Mouse (Mus musculus) hindbrain, embryonic 10.5 days (tissue): ENCODE measurements around the gene Igll1. TPM values are rescaled to one million over a fixed set of nuclear protein-coding genes. Genes with fewer than 3 reads are reported as not detected.
"Not testable (repeated sequence)": the region's sequence is repeated elsewhere in the genome, so short reads cannot be mapped to it uniquely, and the experiment has no call there.

ENCODE experiments used
- DNase-seq: peaks from one replicate; pipeline ENCODE4 v3.0.0-alpha.2; 2017; ENCODE audit warnings: low spot score
- H3K27ac ChIP-seq: fragments of 300-500 bp; sonication (generic); 2 replicates; pipeline ENCODE4 v1.5.1; 2016; ENCODE audit warnings: mild to moderate bottlenecking, moderate library complexity
- H3K27me3 ChIP-seq: fragments of 300-500 bp; sonication (generic); 2 replicates; pipeline ENCODE4 v1.6.1; 2016; ENCODE audit warnings: mild to moderate bottlenecking; ENCODE audit not compliant: poor library complexity, insufficient read depth, severe bottlenecking
- H3K36me3 ChIP-seq: fragments of 300-500 bp; sonication (generic); 2 replicates; pipeline ENCODE4 v1.6.1; 2016; ENCODE audit warnings: mild to moderate bottlenecking, moderate library complexity
- H3K4me1 ChIP-seq: fragments of 300-500 bp; sonication (generic); replicated peaks from 2 replicates; pipeline ENCODE4 v1.6.1; 2016; ENCODE audit warnings: mild to moderate bottlenecking
- H3K4me3 ChIP-seq: fragments of 300-500 bp; sonication (generic); 2 replicates; pipeline ENCODE4 v1.5.1; 2016; ENCODE audit warnings: mild to moderate bottlenecking, moderate library complexity
- H3K9me3 ChIP-seq: fragments of 300-500 bp; sonication (generic); 2 replicates; pipeline ENCODE4 v1.6.1; 2016; ENCODE audit warnings: mild to moderate bottlenecking, moderate library complexity
- WGBS: fragments of 180-500 bp; shearing (Covaris S2); methylation state at CpG from one replicate; pipeline ENCODE4 v1.1.7; 2016; 5-methylcytosine and 5-hydroxymethylcytosine counted together
- polyA plus RNA-seq: library from polyadenylated mRNA; unstranded; fragments of >200 nt; fragmentation: Nextera tagmentation; extraction: Ambion mirVana; gene quantifications from 2 replicates; pipeline ENCODE4 v1.2.1, GENCODE M21; 2016

The Igll1 gene
- polyA plus RNA-seq, 1 experiment from 2014 or later = 0.14 TPM

- H3K4me1 ChIP-seq = peaks cover 14% of the 10 kb centered on the region
- WGBS = under 1% methylated on average over 49 of the region's 49 CpGs
- peaks cover 2% of the 10 kb centered on the region; the same call in 1 of the 2 replicates for H3K9me3 ChIP-seq
- H3K27me3 ChIP-seq = no peaks in the 10 kb centered on the region
- peaks cover 14% of the 10 kb centered on the region for H3K36me3 ChIP-seq
- peak within 1 kb of the TSS; percentile 88 for H3K4me3 ChIP-seq
- peak within 1 kb of the TSS; percentile 96 for H3K27ac ChIP-seq
- DNase-seq = peak; percentile 96
Measured at GRCm38 (mm10) chr16:16870617-16871331, 7.0 kb upstream of the Igll1 start, which contains the start of the genes Top3b and Vpreb1. Gene Top3b, plus strand, starts transcription at chr16:16870736. Gene Vpreb1, minus strand, starts transcription at chr16:16870843.

GRCm38 (mm10) chr16:16870241-16870616, 6.4 kb upstream of the Igll1 start:
- peak overlapping the region; percentile 96 for H3K27ac ChIP-seq
- no peak for DNase-seq
- WGBS = 39% methylated on average over 7 of the region's 7 CpGs

GRCm38 (mm10) chr16:16865696-16866561, 2.1 kb upstream of the Igll1 start:
- Histone ChIP-seq H3K4me1 (no peaks in the 10 kb centered on the region), H3K27ac (no peak overlapping the region), H3K36me3 (no peaks in the 10 kb centered on the region), H3K27me3 (no peaks in the 10 kb centered on the region), H3K9me3 (no peaks in the 10 kb centered on the region), H3K4me3 (no peak overlapping the region)
- no peak for DNase-seq
- 50% methylated on average over 5 of the region's 5 CpGs for WGBS

More at GRCm38 (mm10) chr16:16870241-16870616, 6.4 kb upstream of the Igll1 start:
- Histone ChIP-seq H3K27me3 (no peaks in the 10 kb centered on the region), H3K36me3 (peaks cover 9% of the 10 kb centered on the region), H3K4me3 (peak overlapping the region; percentile 88), H3K4me1 (peaks cover 14% of the 10 kb centered on the region), H3K9me3 (no peaks in the 10 kb centered on the region)

GRCm38 (mm10) chr16:16865217-16865616, 1.4 kb upstream of the Igll1 start:
- Histone ChIP-seq H3K27me3 (no peaks in the 10 kb centered on the region), H3K36me3 (no peaks in the 10 kb centered on the region), H3K4me1 (no peaks in the 10 kb centered on the region), H3K4me3 (no peak overlapping the region), H3K27ac (no peak overlapping the region), H3K9me3 (no peaks in the 10 kb centered on the region)
- DNase-seq = no peak

- Histone ChIP-seq H3K27ac (no peak overlapping the region), H3K4me1 (no peaks in the 10 kb centered on the region), H3K4me3 (no peak overlapping the region), H3K9me3 (no peaks in the 10 kb centered on the region), H3K36me3 (no peaks in the 10 kb centered on the region), H3K27me3 (no peaks in the 10 kb centered on the region)
- 75% methylated on average over 3 of the region's 3 CpGs for WGBS
- no peak for DNase-seq
Measured at GRCm38 (mm10) chr16:16862288-16862687, 1.5 kb downstream of the Igll1 start.

- Histone ChIP-seq H3K4me1 (no peaks in the 10 kb centered on the region), H3K4me3 (no peak overlapping the region), H3K36me3 (no peaks in the 10 kb centered on the region), H3K27me3 (no peaks in the 10 kb centered on the region), H3K27ac (no peak overlapping the region), H3K9me3 (no peaks in the 10 kb centered on the region)
- DNase-seq = no peak
- WGBS = 76% methylated on average over 13 of the region's 13 CpGs
Measured at GRCm38 (mm10) chr16:16856731-16857476, 6.9 kb downstream of the Igll1 start.

DNA sequence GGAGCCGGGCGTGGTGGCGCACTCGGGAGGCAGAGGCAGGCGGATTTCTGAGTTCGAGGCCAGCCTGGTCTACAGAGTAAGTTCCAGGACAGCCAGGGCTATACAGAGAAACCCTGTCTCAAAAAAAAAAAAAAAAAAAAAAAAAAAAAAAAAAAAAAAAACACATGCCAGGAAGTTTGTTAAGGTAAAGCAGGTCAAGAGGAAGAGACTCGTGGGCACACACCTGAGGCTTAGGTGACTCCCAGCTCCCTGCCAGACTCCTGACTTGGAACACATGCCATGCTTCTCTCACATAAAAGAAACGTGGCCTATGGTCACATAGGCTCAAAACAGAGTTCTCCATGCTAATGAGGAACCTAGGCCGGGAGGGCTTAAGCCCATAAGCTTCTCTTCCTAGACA, 7.7 kb downstream of the Igll1 start:
- WGBS = 82% methylated on average over 9 of the region's 9 CpGs
- DNase-seq, H3K27ac ChIP-seq, H3K4me3 ChIP-seq, H3K27me3 ChIP-seq, H3K36me3 ChIP-seq, H3K9me3 ChIP-seq, H3K4me1 ChIP-seq: not testable (repeated sequence)

- Histone ChIP-seq H3K4me3 (no peak overlapping the region), H3K9me3 (0 out of 2 replicates have a peak, but pooled peaks cover 4% of the 10 kb centered on the region), H3K27me3 (no peaks in the 10 kb centered on the region), H3K36me3 (no peaks in the 10 kb centered on the region), H3K27ac (no peak overlapping the region), H3K4me1 (no peaks in the 10 kb centered on the region)
- 97% methylated on average over 1 of the region's 1 CpGs for WGBS
- DNase-seq = no peak
Measured at GRCm38 (mm10) chr16:16855541-16855940, 8.2 kb downstream of the Igll1 start.

DNA sequence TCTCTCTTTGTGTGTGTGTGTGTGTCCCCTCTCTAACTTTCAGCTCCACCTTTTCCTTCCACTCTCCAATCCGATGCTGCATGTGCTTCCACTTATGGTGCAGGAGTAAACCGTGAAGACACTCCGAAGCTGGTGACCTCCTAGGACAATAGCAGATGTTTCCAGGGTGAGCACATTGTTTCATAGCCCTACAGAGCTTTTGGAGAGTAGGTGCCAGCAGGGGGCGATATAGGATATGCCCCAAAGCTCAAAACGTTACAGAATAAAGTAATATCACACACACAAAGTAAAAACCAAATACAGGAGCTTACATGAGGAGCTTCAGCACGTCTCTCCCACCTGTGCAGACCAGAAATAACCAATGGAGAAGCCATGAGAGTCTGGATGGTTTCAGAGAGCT, 8.9 kb downstream of the Igll1 start:
- DNase-seq = peak; percentile 12
- H3K27me3 ChIP-seq = no peaks in the 10 kb centered on the region
- no peaks in the 10 kb centered on the region for H3K36me3 ChIP-seq
- 0 out of 2 replicates have a peak, but pooled peaks cover 4% of the 10 kb centered on the region for H3K9me3 ChIP-seq
- 36% methylated on average over 6 of the region's 6 CpGs for WGBS
- no peak overlapping the region for H3K4me3 ChIP-seq
- no peaks in the 10 kb centered on the region for H3K4me1 ChIP-seq
- H3K27ac ChIP-seq = no peak overlapping the region

GRCm38 (mm10) chr16:16852411-16852810, 11.4 kb downstream of the Igll1 start:
- 86% methylated on average over 3 of the region's 3 CpGs for WGBS
- no peak overlapping the region for H3K27ac ChIP-seq
- H3K9me3 ChIP-seq = 0 out of 2 replicates have a peak, but pooled peaks cover 4% of the 10 kb centered on the region
- no peaks in the 10 kb centered on the region for H3K36me3 ChIP-seq
- no peak overlapping the region for H3K4me3 ChIP-seq
- no peaks in the 10 kb centered on the region for H3K4me1 ChIP-seq
- no peak for DNase-seq
- no peaks in the 10 kb centered on the region for H3K27me3 ChIP-seq

DNA sequence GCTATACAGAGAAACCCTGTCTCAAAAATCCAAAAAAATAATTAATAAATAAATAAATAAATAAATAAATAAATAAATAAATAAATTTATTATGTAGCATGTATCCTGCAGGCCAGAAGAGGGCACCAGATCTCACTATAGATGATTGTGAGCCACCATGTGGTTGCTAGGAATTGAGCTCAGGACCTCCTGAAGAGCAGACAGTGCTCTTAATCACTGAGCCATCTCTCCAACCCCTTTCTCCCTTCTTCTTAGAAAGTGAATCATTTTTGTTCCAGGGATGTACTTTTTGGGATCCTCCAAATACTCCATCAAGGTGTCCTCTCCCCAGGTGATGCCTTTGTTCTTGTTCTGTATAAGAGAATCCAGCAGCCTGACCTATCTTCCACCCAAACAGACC, 14.6 kb downstream of the Igll1 start:
- Histone ChIP-seq H3K9me3 (0 out of 2 replicates have a peak, but pooled peaks cover 4% of the 10 kb centered on the region), H3K36me3 (no peaks in the 10 kb centered on the region), H3K4me3 (no peak overlapping the region), H3K27ac (no peak overlapping the region), H3K27me3 (no peaks in the 10 kb centered on the region), H3K4me1 (no peaks in the 10 kb centered on the region)
- DNase-seq = no peak

GRCm38 (mm10) chr16:16829671-16830070, 34.1 kb downstream of the Igll1 start:
- H3K27me3 ChIP-seq = no peaks in the 10 kb centered on the region
- 81% methylated on average over 3 of the region's 3 CpGs for WGBS
- H3K27ac ChIP-seq = no peak overlapping the region
- no peak for DNase-seq
- H3K36me3 ChIP-seq = no peaks in the 10 kb centered on the region
- no peaks in the 10 kb centered on the region for H3K9me3 ChIP-seq
- H3K4me1 ChIP-seq = peaks cover 8% of the 10 kb centered on the region; the same call in 1 of the 2 replicates
- H3K4me3 ChIP-seq = peak overlapping the region; percentile 67
